In the genomic region with DNA sequence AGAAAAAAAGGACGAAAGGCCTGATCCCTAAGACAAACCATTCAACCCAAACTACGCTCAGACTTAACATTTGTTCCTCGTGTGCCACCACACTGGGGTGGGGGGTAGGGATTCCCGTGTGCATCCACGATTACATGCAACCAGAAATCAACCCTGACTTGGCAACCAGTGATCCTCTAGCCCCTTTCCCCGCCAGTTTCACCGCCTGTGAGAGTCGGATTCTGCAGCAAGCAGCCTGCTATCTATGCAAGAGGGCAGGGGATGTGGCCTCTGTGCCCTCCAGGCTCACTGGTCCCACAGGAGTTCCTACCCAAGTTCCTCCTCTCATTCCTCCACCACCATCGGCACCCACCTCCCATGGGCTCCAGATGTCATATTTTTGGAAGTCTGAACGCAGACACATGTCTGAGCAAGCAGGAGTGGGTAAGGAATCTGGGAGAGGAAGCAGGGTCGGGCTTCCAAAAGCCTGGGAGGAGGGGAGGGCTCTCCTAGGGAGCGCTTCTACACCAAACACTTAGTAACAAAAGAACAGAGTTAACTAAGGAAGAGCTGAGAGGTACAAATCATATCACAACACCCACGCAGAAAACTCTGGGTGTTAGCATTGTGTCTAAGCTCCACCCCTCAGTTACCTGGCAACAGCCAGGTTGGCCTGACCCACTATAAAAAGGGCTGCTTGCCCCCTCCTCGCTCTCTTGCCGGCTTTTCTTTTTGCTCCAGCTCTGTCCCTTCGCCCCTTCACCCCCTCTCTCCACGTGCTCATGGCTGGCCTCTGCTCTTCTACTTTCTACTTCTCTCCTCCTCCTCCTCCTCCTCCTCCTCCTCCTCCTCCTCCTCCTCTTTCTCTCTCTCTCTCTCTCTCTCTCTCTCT, we compare ENCODE assay signal across 9 mouse cellular contexts.
A peak's percentile ranks its signal among the peaks of the same experiment; 100 is the strongest.
DNase-seq lines count a peak whose midpoint lies in the region; ATAC-seq lines count a peak whose summit lies in the region.
"Had no signal": no experiment of that assay in that cellular context is flagged by ENCODE, and none has a peak within 500 bp of the region (broad histone marks: within the 10 kb centered on the region; RNA-seq: fewer than 3 reads in every experiment).

No protein-coding gene starts in this region.

- DNase-seq in heart, postnatal 4 days, result no peak
- peak; percentile 5 for DNase-seq in Muller cell, postnatal 12 days (ENCODE audit: inconsistent ontology term)
- no peak for DNase-seq in forebrain, embryonic 10.5 days (ENCODE audit: extremely low spot score, low spot score)
- no peak for DNase-seq in B cell, adult 2 months
- DNase-seq in thymus, postnatal 25 days, result no peak
- DNase-seq: thymus, adult 2 months had no signal

- no peak overlapping the region for H3K4me3 ChIP-seq in heart, embryonic 15.5 days
- no peak overlapping the region for H3K4me3 ChIP-seq in forebrain, embryonic 10.5 days
- peak overlapping the region; percentile 10 for H3K4me3 ChIP-seq in limb, embryonic 15.5 days

- peak overlapping the region; percentile 24; the same call in 1 of the 2 replicates for H3K4me2 ChIP-seq in heart, embryonic 15.5 days
- peak overlapping the region; percentile 38 for H3K4me2 ChIP-seq in limb, embryonic 15.5 days

- 43% methylated on average over 17 of the region's 17 CpGs for WGBS in heart, embryonic 15.5 days
- WGBS in forebrain, embryonic 10.5 days, result 55% methylated on average over 17 of the region's 17 CpGs
- 27% methylated on average over 17 of the region's 17 CpGs for WGBS in limb, embryonic 15.5 days

- no peak overlapping the region for H3K9ac ChIP-seq in heart, embryonic 15.5 days
- H3K9ac ChIP-seq in limb, embryonic 15.5 days, result no peak overlapping the region

- H3K36me3 ChIP-seq in heart, embryonic 15.5 days, result no peaks in the 10 kb centered on the region
- no peaks in the 10 kb centered on the region for H3K36me3 ChIP-seq in forebrain, embryonic 10.5 days (replicated peaks)
- H3K36me3 ChIP-seq in limb, embryonic 15.5 days, result no peaks in the 10 kb centered on the region

- no peaks in the 10 kb centered on the region for H3K9me3 ChIP-seq in heart, embryonic 15.5 days (replicated peaks)
- no peaks in the 10 kb centered on the region for H3K9me3 ChIP-seq in forebrain, embryonic 10.5 days
- H3K9me3 ChIP-seq in limb, embryonic 15.5 days, result no peaks in the 10 kb centered on the region

- H3K4me1 ChIP-seq in heart, embryonic 15.5 days (replicated peaks), result peaks cover 9% of the 10 kb centered on the region
- peaks cover 19% of the 10 kb centered on the region for H3K4me1 ChIP-seq in forebrain, embryonic 10.5 days
- peaks cover 24% of the 10 kb centered on the region for H3K4me1 ChIP-seq in limb, embryonic 15.5 days

- H3K27me3 ChIP-seq in heart, embryonic 15.5 days, result no peaks in the 10 kb centered on the region
- no peaks in the 10 kb centered on the region for H3K27me3 ChIP-seq in forebrain, embryonic 10.5 days (ENCODE audit: poor library complexity, severe bottlenecking)
- H3K27me3 ChIP-seq in limb, embryonic 15.5 days, result no peaks in the 10 kb centered on the region

- ATAC-seq in heart, embryonic 15.5 days (replicated peaks; ENCODE audit: insufficient number of reproducible peaks, insufficient read depth, low FRiP score, low read depth), result no peak
- no peak for ATAC-seq in limb, embryonic 15.5 days (ENCODE audit: insufficient number of reproducible peaks, low FRiP score, low TSS enrichment, low read depth)
- no peak for ATAC-seq in inflammation-experienced regulatory T-cells, adult 6 months

- peak overlapping the region; percentile 58 for H3K27ac ChIP-seq in heart, embryonic 15.5 days
- peak overlapping the region; percentile 70 for H3K27ac ChIP-seq in forebrain, embryonic 10.5 days
- peak overlapping the region; percentile 83 for H3K27ac ChIP-seq in limb, embryonic 15.5 days
